Mouse (Mus musculus) stomach, embryonic 15.5 days (tissue): Measurements from ENCODE around the gene Ppp1r12b. TPM values are rescaled to one million over a fixed set of nuclear protein-coding genes. Genes with fewer than 3 reads are reported as not detected.

Experiments used
- ATAC-seq: fragments of 200-750 bp; cut with Nextera tagmentation; 2 replicates; pipeline ENCODE4 v1.8.0; 2017; ENCODE audit warnings: low read depth, moderate number of reproducible peaks, moderate TSS enrichment; ENCODE audit not compliant: insufficient read depth, low FRiP score
- H3K27ac ChIP-seq: fragments of 300-500 bp; sonication (generic); 2 replicates; pipeline ENCODE4 v1.5.1; 2015; ENCODE audit warnings: mild to moderate bottlenecking, inconsistent platforms
- H3K27me3 ChIP-seq: fragments of 300-500 bp; sonication (generic); replicated peaks from 2 replicates; pipeline ENCODE4 v1.6.1; 2015; ENCODE audit warnings: inconsistent platforms
- H3K36me3 ChIP-seq: fragments of 300-500 bp; sonication (generic); 2 replicates; pipeline ENCODE4 v1.6.1; 2015; ENCODE audit warnings: inconsistent platforms
- H3K4me1 ChIP-seq: fragments of 300-500 bp; sonication (generic); 2 replicates; pipeline ENCODE4 v1.6.1; 2015; ENCODE audit warnings: inconsistent platforms
- H3K4me2 ChIP-seq: fragments of 300-500 bp; sonication (generic); 2 replicates; pipeline ENCODE4 v1.6.1; 2015; ENCODE audit warnings: mild to moderate bottlenecking, inconsistent platforms
- H3K4me3 ChIP-seq: fragments of 300-500 bp; sonication (generic); replicated peaks from 2 replicates; pipeline ENCODE4 v1.5.1; 2015; ENCODE audit warnings: inconsistent platforms
- H3K9ac ChIP-seq: fragments of 300-500 bp; sonication (generic); 2 replicates; pipeline ENCODE4 v1.6.1; 2015; ENCODE audit warnings: inconsistent platforms
- H3K9me3 ChIP-seq: fragments of 300-500 bp; sonication (generic); 2 replicates; pipeline ENCODE4 v1.6.1; 2016; ENCODE audit warnings: inconsistent platforms
- WGBS: fragments of 180-500 bp; shearing (Covaris S2); methylation state at CpG from one replicate; pipeline ENCODE4 v1.1.7; 2015; 5-methylcytosine and 5-hydroxymethylcytosine counted together
- polyA plus RNA-seq: library from polyadenylated mRNA; unstranded; fragments of >200 nt; fragmentation: Nextera tagmentation; extraction: Ambion mirVana; gene quantifications from 2 replicates; pipeline ENCODE4 v1.2.1, GENCODE M21; 2015

Ppp1r12b gene
- polyA plus RNA-seq, 1 experiment from 2014 or later: 20.2 TPM

DNA sequence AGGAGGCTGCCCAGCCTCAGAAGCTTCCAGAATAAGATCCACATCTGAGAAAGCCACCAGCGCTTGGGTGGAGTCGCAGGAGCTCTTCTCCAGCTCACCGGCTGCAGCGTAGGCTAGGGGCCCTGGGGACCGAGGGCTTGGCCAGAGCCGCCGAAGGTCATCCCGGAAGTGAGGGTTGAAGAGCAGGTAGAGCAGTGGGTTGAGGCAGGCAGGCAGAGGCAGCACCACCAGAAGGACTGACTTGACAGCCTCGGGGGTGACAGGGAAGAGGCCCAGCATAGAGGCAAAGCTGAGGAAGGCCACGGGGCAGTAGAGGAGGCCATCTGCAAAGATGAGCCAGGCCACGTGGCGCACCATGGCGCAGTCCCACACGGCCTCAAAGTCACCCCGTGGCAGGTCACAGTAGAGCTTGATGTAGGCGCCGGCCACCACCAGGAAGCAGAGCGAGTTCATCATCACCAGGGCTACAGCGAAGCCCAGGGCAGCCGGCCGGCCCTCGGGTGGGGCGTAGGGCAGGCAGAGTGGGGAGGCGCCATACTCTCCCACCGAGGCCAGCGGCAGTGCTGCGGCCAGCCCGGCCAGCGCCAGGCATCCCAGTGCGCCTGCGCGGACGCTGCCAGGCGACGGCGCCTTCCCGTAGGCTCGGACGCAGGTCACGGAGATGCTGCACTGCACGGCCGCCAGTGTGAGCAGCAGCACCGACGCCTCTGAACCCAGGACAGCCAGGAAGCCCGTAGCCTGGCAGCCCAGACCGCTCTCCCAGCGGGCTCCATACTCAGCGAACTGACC is 31.6 kb upstream of the Ppp1r12b start:
- peak overlapping the region; percentile 38 for H3K4me3 ChIP-seq
- peak overlapping the region; percentile 89 for H3K4me2 ChIP-seq
- H3K4me1 ChIP-seq: peaks cover 6% of the 10 kb centered on the region; the same call in 1 of the 2 replicates
- H3K36me3 ChIP-seq: no peaks in the 10 kb centered on the region
- H3K27me3 ChIP-seq: 0 out of 2 replicates have a peak, but pooled peaks cover 4% of the 10 kb centered on the region
- no peak overlapping the region for H3K9ac ChIP-seq
- ATAC-seq: peak; percentile 75; the same call in 1 of the 2 replicates
- no peaks in the 10 kb centered on the region for H3K9me3 ChIP-seq
- no peak overlapping the region for H3K27ac ChIP-seq
- WGBS: 28% methylated on average over 48 of the region's 48 CpGs

DNA sequence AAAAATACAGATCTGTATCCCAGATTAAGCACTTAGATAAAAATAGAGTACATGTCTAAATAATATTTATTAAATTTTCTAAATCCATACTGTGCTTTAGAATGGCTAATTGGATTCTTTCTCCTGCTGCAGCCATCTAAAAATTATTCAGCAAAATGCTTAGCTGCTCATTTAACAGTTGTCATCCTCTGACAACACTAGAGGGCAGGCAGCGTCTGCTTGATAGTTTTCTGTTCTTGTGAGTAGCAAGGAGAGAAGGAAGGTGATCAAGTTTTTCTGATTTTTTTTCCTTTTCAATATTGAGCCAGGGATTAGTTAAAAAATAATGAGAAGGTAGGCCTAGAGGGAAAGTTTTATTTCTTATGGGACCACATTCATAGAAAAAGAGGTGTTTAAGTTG is 17.2 kb upstream of the Ppp1r12b start:
- Histone ChIP-seq H3K27ac (no peak overlapping the region), H3K27me3 (no peaks in the 10 kb centered on the region), H3K4me2 (no peak overlapping the region), H3K36me3 (0 out of 2 replicates have a peak, but pooled peaks cover 4% of the 10 kb centered on the region), H3K4me1 (no peaks in the 10 kb centered on the region), H3K4me3 (no peak overlapping the region), H3K9me3 (no peaks in the 10 kb centered on the region), H3K9ac (no peak overlapping the region)
- no peak for ATAC-seq
- WGBS: 77% methylated on average over 1 of the region's 1 CpGs

DNA sequence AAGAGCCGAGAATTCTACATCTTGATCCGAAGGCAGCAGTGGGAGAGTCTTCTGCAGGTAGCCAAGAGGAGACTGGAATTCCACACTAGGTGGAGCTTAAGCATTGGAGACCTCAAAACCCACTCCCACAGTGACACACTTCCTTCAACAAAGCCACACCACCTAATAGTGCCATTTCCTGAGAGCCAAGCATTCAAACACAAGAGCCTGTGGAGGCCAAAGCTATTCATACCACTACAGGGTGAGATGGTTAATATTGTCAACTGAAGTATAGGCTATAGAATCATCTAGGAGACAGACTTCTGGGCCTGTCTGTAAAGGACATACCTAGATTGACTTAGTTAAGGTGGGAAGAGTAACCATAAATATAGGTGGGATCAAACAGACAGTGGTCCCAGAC is 9.7 kb upstream of the Ppp1r12b start:
- 86% methylated on average over 2 of the region's 2 CpGs for WGBS

DNA sequence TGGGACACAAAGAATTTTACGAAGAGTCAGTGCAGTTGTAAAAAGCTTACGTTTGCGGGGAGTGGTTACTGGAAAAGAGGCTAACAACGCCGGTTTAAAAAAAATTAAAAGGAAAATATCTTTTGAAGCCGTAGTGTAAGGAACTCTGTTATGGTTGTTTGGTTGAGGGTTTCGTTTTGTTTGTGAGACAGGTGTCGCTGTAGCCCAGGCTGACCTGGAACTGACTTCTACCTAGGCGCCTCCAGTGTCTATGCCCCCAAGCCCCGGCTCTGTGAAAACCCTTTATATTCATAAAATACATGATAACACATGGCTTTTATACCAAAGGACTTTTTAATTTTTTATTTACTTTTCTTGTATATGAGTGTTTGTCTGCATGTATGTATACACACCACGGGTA is 7.1 kb upstream of the Ppp1r12b start:
- ATAC-seq: peak; percentile 40; the same call in 1 of the 2 replicates
- Histone ChIP-seq H3K4me2 (peak overlapping the region; percentile 85), H3K36me3 (0 out of 2 replicates have a peak, but pooled peaks cover 3% of the 10 kb centered on the region), H3K9me3 (no peaks in the 10 kb centered on the region), H3K4me3 (peak overlapping the region; percentile 89), H3K4me1 (no peaks in the 10 kb centered on the region), H3K9ac (peak overlapping the region; percentile 64), H3K27me3 (no peaks in the 10 kb centered on the region), H3K27ac (peak overlapping the region; percentile 70; the same call in 1 of the 2 replicates)
- under 1% methylated on average over 11 of the region's 11 CpGs for WGBS

More for the DNA sequence above, 9.7 kb upstream of the Ppp1r12b start:
- H3K4me3 ChIP-seq: no peak overlapping the region
- H3K36me3 ChIP-seq: 0 out of 2 replicates have a peak, but pooled peaks cover 8% of the 10 kb centered on the region
- no peak overlapping the region for H3K4me2 ChIP-seq
- no peak for ATAC-seq
- no peaks in the 10 kb centered on the region for H3K27me3 ChIP-seq
- no peak overlapping the region for H3K27ac ChIP-seq
- H3K9ac ChIP-seq: no peak overlapping the region
- H3K4me1 ChIP-seq: no peaks in the 10 kb centered on the region
- H3K9me3 ChIP-seq: no peaks in the 10 kb centered on the region

DNA sequence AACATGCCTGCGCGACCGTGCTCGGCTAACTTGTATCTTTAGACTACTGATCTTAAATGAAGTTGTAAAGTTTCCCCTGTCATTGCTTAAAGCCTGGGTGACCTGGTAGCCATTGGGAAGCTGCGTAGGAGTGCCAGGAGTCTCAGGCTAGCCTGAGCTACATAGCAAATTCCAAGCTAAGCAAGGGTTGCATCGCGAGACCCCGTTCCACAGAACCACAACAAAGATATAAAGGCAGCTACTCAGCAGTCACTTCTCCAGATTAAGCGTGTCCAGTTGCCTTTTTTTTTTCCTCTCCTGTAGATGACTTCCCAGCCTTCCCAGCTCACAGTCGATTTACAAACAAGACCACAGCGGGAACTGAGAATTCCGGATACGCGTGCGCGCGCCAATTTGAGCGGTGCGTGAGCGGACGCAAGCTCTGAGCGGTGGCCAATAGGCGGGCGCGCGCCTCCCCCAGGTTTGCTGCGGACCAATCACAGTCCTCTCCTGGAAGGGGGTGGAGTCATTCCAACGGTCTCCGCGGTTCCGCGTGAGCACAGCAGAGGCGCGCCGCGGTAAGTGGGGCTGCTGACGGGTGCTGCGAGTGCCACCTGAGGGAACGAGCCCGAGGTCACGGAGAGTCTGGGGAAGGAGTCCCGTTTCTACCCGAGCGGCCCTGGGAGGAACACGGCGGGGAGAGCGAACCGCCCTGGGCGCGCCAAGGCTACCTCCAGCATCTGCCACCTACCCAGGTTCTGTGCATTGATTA is 6.5 kb upstream of the Ppp1r12b start, which contains the start of gene Ube2t:
Ube2t (plus strand) TSS at position 513 of the 751 bp plus-strand sequence.
- ATAC-seq: peak; percentile 100
- Histone ChIP-seq H3K4me1 (no peaks in the 10 kb centered on the region), H3K9ac (peak within 1 kb of the TSS; percentile 64), H3K4me2 (peak within 1 kb of the TSS; percentile 85), H3K36me3 (0 out of 2 replicates have a peak, but pooled peaks cover 2% of the 10 kb centered on the region), H3K9me3 (no peaks in the 10 kb centered on the region), H3K27me3 (no peaks in the 10 kb centered on the region), H3K4me3 (peak within 1 kb of the TSS; percentile 89), H3K27ac (peak within 1 kb of the TSS; percentile 70; the same call in 1 of the 2 replicates)
- 2% methylated on average over 50 of the region's 50 CpGs for WGBS

DNA sequence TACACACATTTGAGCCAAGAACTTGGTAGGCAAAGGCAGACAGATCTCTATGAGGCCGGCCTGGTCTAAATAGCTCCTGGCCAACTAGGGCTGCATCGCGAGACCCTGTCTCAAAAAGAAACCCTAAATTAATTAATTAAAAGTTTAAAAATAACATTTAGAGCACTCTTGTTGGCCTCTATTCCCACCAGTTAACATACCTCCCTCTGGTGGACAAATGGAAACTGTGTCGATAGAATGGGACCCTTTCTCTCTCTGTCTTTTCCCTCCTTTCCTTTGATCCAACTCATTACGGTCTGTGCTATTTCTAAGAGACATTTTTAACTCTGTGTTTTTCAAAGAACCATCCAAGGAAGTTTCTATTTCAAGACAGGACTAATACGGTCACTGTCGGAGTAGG is 4.9 kb upstream of the Ppp1r12b start:
- Histone ChIP-seq H3K27me3 (no peaks in the 10 kb centered on the region), H3K9ac (no peak overlapping the region), H3K9me3 (no peaks in the 10 kb centered on the region), H3K4me1 (no peaks in the 10 kb centered on the region), H3K4me3 (no peak overlapping the region), H3K36me3 (no peaks in the 10 kb centered on the region), H3K27ac (no peak overlapping the region), H3K4me2 (no peak overlapping the region)
- 53% methylated on average over 7 of the region's 7 CpGs for WGBS
- ATAC-seq: no peak

DNA sequence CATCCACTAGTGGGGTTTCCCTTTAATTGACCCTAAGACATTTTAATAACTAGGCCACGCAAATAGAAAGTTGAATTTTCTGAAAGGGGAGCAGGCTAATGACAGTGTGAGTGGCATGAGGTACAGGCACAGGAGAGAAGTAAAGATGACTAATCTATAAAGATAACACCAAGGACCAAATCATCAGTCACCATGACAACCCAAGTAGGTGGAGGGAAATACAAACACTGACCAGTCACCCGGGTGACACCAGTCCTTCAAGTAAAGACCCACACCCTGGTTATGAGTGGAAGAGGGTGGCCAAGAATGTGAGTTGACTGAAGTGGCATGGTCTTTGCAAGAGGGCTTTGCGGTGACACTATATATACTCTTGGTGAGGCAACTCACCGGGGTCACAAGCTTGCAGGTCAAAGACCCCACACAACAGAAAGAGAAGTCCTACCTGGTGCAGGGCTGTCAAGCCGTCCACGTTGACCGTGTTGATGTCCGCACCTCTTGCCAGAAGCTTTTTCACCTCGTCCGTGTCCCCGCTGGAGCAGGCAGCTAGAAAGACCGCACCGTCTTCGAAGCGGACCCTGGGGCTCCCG is 599 bp downstream of the Ppp1r12b start:
- Histone ChIP-seq H3K9ac (peak overlapping the region; percentile 86), H3K27ac (peak overlapping the region; percentile 86), H3K36me3 (no peaks in the 10 kb centered on the region), H3K27me3 (no peaks in the 10 kb centered on the region), H3K4me1 (peaks cover 8% of the 10 kb centered on the region; the same call in 1 of the 2 replicates), H3K9me3 (no peaks in the 10 kb centered on the region), H3K4me3 (peak overlapping the region; percentile 96), H3K4me2 (peak overlapping the region; percentile 82)
- WGBS: 2% methylated on average over 16 of the region's 16 CpGs
- ATAC-seq: peak; percentile 40

DNA sequence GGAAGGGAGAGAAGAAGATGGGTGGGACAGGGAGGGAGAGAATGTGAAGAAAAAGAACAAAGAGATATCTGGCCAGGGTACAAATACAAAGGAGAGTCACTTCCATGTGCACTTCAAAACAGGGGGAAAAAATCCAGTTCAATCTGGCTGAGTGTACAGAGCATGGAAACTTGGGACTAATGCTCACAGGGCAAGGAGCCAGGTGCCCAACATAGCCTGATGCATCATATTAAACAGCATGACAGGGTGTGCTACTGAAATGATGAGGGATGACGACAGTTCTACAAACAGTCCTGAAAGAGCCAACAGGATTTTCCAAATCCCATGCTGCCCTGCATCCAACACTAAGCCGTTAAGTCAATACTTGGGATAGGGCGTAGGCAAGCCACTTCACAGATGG is 5.8 kb downstream of the Ppp1r12b start:
- ATAC-seq: no peak
- H3K4me3 ChIP-seq: no peak overlapping the region
- WGBS: 79% methylated on average over 3 of the region's 3 CpGs

DNA sequence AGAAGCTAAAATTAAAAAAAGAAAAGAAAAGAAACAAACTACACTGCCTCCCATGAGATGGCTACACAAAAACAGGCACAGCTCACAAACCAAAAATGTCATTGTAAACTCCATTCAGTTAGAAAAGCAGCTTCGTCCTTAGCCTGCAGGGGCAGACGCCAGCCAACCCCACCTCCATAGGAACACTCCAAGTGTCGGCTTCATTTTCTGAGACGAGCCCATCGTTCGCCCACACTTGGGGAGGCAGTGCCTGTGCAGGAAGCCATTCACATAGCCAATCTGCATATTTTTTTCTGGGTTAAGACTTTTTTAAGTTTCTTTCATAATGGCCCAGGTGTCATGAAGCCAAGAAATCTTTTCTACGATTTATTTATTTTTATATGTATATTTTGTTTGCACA is 8.2 kb downstream of the Ppp1r12b start:
- no peaks in the 10 kb centered on the region for H3K4me1 ChIP-seq
- WGBS: 86% methylated on average over 7 of the region's 7 CpGs
- ATAC-seq: no peak
- no peak overlapping the region for H3K9ac ChIP-seq
- no peak overlapping the region for H3K27ac ChIP-seq
- no peaks in the 10 kb centered on the region for H3K27me3 ChIP-seq
- no peak overlapping the region for H3K4me3 ChIP-seq
- no peaks in the 10 kb centered on the region for H3K9me3 ChIP-seq
- no peak overlapping the region for H3K4me2 ChIP-seq
- H3K36me3 ChIP-seq: no peaks in the 10 kb centered on the region

More for the DNA sequence above, 5.8 kb downstream of the Ppp1r12b start:
- H3K4me2 ChIP-seq: no peak overlapping the region
- H3K36me3 ChIP-seq: no peaks in the 10 kb centered on the region
- no peaks in the 10 kb centered on the region for H3K27me3 ChIP-seq
- H3K9me3 ChIP-seq: no peaks in the 10 kb centered on the region
- H3K9ac ChIP-seq: no peak overlapping the region
- no peak overlapping the region for H3K27ac ChIP-seq
- peaks cover 5% of the 10 kb centered on the region; the same call in 1 of the 2 replicates for H3K4me1 ChIP-seq

DNA sequence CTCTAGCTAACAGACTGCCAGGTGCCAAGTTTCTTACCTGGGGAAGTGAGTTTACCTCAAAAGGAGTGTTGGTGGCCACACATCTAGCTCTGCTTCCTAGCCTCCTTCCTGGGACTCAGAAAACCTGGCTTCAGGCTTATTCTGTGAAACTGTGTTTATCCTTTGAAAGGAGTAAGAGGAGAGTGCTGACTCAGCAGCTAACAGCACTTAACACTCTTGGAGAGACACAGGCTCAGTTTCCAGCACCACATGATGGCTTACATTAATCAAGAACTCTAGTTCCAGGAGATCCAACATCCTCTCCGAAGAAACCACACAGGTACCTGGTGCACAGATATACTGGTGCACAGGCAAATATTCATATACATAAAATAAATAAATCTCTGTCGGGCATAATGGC is 12.8 kb downstream of the Ppp1r12b start:
- WGBS: 83% methylated on average over 2 of the region's 2 CpGs
- Histone ChIP-seq H3K4me3 (no peak overlapping the region), H3K4me2 (no peak overlapping the region), H3K27ac (no peak overlapping the region), H3K9ac (no peak overlapping the region), H3K9me3 (no peaks in the 10 kb centered on the region), H3K4me1 (0 out of 2 replicates have a peak, but pooled peaks cover 3% of the 10 kb centered on the region), H3K27me3 (no peaks in the 10 kb centered on the region), H3K36me3 (no peaks in the 10 kb centered on the region)
- ATAC-seq: no peak

DNA sequence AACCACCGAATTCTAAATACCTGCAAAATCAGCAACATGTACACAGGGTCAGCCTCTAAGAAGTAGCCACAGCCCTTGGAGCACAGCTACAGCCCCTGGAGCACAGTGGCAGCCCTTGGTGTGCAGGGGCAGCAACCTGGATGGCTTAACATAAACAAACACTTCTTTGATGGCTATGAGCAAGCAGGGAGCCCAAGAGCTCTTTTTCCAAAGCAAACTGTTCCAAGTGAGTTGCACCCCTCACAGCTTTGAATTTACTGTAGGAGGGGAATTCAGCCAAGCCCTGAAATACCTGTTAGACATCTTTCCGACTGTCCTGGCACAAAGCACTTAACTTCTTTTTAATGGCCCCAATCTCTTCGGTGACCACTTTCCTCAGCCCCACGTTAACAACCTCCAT is 14.9 kb downstream of the Ppp1r12b start:
- 0 out of 2 replicates have a peak, but pooled peaks cover 3% of the 10 kb centered on the region for H3K4me1 ChIP-seq
- H3K4me2 ChIP-seq: no peak overlapping the region
- no peaks in the 10 kb centered on the region for H3K9me3 ChIP-seq
- H3K9ac ChIP-seq: no peak overlapping the region
- no peak overlapping the region for H3K4me3 ChIP-seq
- no peaks in the 10 kb centered on the region for H3K36me3 ChIP-seq
- no peak overlapping the region for H3K27ac ChIP-seq
- no peak for ATAC-seq
- WGBS: 42% methylated on average over 4 of the region's 4 CpGs
- no peaks in the 10 kb centered on the region for H3K27me3 ChIP-seq
